Mouse (Mus musculus) brain, embryonic 14.5 days (tissue): ENCODE data around the gene Eya2. TPM values are rescaled to one million over a fixed set of nuclear protein-coding genes. Genes with fewer than 3 reads are reported as not detected.

ENCODE experiments used
- DNase-seq: peaks from one replicate; pipeline ENCODE4 v3.0.0-alpha.2; 2011; ENCODE audit warnings: low read depth
- CTCF ChIP-seq: fragments of 200-500 bp; IDR thresholded peaks from 2 replicates; pipeline ENCODE4 v1.5.1; 2012; ENCODE audit warnings: inconsistent platforms, mild to moderate bottlenecking, moderate library complexity, borderline replicate concordance; ENCODE audit not compliant: insufficient read depth, insufficient read length; ENCODE audit errors: extremely low read depth
- POLR2A ChIP-seq: fragments of 200-500 bp; IDR thresholded peaks from 2 replicates; pipeline ENCODE4 v1.6.1; 2012; ENCODE audit warnings: mild to moderate bottlenecking, inconsistent platforms, borderline replicate concordance; ENCODE audit not compliant: poor library complexity, insufficient read depth, insufficient read length, severe bottlenecking; ENCODE audit errors: extremely low read depth
- polyA plus RNA-seq: library from polyadenylated mRNA; depleted of rRNA; stranded (reverse); fragments of >200 nt; gene quantifications from 2 replicates; pipeline ENCODE4 v1.2.3, GENCODE M21; 2012

Gene Eya2
- polyA plus RNA-seq, 1 experiment = 12.3 TPM

GRCm38 (mm10) chr2:165564620-165565019, 30.2 kb upstream of the Eya2 start:
- no peak for TF ChIP-seq CTCF
- no peak for TF ChIP-seq POLR2A
- DNase-seq = peak; percentile 61

GRCm38 (mm10) chr2:165566898-165567297, 27.9 kb upstream of the Eya2 start:
- no peak for DNase-seq
- TF ChIP-seq CTCF (no peak), POLR2A (no peak)

GRCm38 (mm10) chr2:165567820-165568219, 27.0 kb upstream of the Eya2 start:
- DNase-seq = no peak
- TF ChIP-seq POLR2A (no peak), CTCF (no peak)

GRCm38 (mm10) chr2:165568911-165569310, 25.9 kb upstream of the Eya2 start:
- no peak for TF ChIP-seq POLR2A
- no peak for TF ChIP-seq CTCF
- no peak for DNase-seq

GRCm38 (mm10) chr2:165571216-165571778, 23.5 kb upstream of the Eya2 start:
- DNase-seq = no peak
- TF ChIP-seq POLR2A = no peak
- TF ChIP-seq CTCF = no peak

- DNase-seq = no peak
- TF ChIP-seq POLR2A (no peak), CTCF (no peak)
Observed at GRCm38 (mm10) chr2:165583044-165583443, 11.8 kb upstream of the Eya2 start.

- TF ChIP-seq POLR2A (no peak), CTCF (no peak)
- no peak for DNase-seq
Observed at GRCm38 (mm10) chr2:165583518-165583917, 11.3 kb upstream of the Eya2 start.

- TF ChIP-seq CTCF = no peak
- TF ChIP-seq POLR2A = no peak
- no peak for DNase-seq
Observed at GRCm38 (mm10) chr2:165584563-165584962, 10.3 kb upstream of the Eya2 start.

GRCm38 (mm10) chr2:165590742-165591141, 4.1 kb upstream of the Eya2 start:
- TF ChIP-seq POLR2A (no peak), CTCF (no peak)
- DNase-seq = no peak

- no peak for DNase-seq
- TF ChIP-seq CTCF (peak; percentile 29; the same call in 1 of the 2 replicates), POLR2A (no peak)
Observed at GRCm38 (mm10) chr2:165593763-165594162, 1.1 kb upstream of the Eya2 start.

GRCm38 (mm10) chr2:165595676-165596070, 841 bp downstream of the Eya2 start:
- TF ChIP-seq CTCF = no peak
- no peak for TF ChIP-seq POLR2A
- DNase-seq = no peak

- TF ChIP-seq POLR2A = no peak
- TF ChIP-seq CTCF = no peak
- DNase-seq = no peak
Observed at GRCm38 (mm10) chr2:165596141-165596540, 1.3 kb downstream of the Eya2 start.
